Mouse (Mus musculus) heart, postnatal 10 days (tissue): ENCODE data around the gene Dnah12. TPM values are rescaled to one million over a fixed set of nuclear protein-coding genes. Genes with fewer than 3 reads are reported as not detected.
"Not testable (repeated sequence)": the region's sequence is repeated elsewhere in the genome, so short reads cannot be mapped to it uniquely, and the experiment has no call there.

ENCODE experiments used
- DNase-seq, 2 experiments: peaks; one replicate each; pipeline ENCODE4 v3.0.0; 2021
- intact Hi-C: fragments of 180-260 bp; cut with DNase I; formaldehyde crosslinking; loops from one replicate; pipeline ENCODE4 v1.15.1; 2025
- total RNA-seq, 2 experiments: library from RNA; stranded (reverse); gene quantifications; 2 replicates each; pipeline ENCODE4 v1.2.3; 2021

The Dnah12 gene
- total RNA-seq, 2 experiments from 2014 or later, result 0.05 TPM

DNA sequence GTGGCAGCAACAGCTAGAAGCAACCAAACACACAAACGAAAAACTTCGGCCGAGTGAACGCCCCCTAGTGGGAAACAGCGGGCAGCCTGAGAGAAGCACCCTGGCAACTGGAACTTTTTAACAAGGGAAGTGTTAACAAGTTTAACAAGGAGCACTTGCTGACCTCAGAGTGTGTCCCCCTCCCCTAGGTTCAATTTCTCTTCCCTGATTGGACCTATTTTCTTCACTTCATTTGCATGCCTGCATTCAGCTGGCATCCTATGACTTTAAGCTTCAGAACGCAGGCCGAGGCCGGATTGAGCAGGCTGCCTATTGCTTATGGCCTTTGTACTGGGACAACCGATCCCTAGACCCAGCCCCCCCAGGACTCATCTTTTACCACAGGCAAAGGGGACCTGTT, 174.3 kb downstream of the Dnah12 start:
- intact Hi-C loops, result no loop called here
- no peak for DNase-seq

DNA sequence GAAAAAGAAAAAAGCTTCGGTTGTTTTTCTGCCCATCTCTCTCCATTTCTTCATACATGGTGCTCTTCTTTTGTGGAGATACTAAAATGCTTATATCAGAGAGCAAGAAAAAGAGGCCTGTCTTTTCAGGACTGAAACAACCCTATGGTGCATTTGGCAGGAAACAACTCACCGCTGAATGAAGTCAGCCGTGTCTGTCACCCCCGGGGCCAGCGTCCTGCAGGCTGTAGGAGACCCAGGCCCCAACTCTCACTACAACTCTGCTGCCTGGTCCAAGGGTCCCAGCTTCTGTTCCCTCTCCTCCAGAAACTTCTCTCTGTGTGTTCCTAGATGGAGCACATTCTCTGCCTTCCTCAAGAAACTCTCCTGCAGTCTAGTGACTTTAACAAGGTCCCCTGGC, 175.2 kb downstream of the Dnah12 start:
- DNase-seq, result no peak
- intact Hi-C loops, result no loop called here

DNA sequence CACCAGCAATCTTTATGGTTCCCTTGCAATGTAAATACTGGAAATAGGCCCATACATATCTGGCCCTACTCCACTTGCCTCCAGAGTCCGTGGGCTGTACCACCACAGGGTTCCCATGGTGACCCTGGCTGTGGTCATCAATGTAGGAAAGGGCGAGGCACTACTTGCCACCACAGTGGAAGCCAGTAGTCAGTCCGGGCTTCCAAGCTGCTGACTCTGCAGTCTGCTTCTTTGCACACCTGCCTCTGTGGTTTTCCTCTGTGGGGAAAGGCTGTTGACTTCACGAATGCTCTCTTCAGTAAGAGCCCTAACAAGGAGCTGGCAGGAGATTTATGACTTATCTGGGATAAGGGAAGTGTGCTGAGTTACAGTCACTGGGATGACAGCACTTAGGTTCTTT, 185.7 kb downstream of the Dnah12 start:
- intact Hi-C loops, result no loop called here
- no peak for DNase-seq

DNA sequence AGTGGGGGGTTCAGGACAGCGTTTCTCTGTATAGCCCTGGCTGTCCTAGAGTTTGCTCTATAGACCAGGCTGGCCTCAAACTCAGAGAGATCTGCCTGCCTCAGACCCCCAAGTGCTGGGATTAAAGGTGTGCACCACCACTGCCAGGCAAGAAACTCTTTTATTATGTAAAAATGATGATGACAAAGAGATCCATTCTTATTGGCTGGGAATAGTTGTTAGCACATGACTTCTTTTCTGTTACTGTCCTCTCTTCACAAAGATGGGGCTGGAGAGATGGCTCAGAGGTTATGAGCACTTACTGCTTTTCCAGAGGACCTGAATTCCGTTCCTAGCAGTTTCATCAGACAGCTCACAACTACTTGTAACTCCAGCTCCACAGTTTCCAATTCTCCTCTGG, 186.9 kb downstream of the Dnah12 start:
- no peak for DNase-seq
- intact Hi-C loops, result no loop called here

DNA sequence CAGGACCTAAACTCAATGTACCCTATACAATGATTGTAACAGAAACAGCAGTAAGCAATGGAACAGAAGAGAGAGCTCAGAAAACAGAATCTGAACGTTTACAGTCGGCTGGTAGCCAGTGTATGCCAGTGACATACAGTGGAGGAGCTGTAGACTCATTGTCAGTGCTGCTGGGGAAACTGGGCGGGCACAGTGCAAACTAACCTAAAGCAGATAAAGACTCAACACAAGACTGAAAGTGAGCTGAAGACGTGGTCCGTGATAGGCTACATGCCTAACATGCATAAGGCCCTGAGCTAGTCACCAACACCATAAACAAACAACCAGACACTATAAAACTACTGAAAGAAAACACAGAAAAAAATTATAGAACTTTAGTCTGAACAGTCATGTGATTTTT, 188.6 kb downstream of the Dnah12 start:
- intact Hi-C loops, result no loop called here

DNA sequence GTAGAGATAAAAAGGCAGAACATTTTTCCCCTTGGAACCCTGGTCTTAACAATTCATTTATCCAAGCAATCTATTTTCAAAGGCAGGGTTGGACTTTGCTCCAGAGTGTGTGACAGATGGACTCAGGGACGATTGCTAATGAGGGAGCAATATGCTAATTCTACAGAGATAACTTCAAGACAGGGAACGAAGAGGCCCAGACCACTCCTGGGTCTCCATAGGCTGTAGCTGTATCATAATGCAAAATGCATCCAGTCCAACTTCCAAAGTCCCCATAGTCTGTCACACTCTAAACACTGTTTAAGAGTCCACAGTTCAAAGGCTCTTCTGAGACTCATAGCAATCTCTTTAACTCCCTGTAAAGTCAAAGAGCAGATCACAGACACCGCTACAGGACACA, 194.2 kb downstream of the Dnah12 start:
- no peak for DNase-seq
- intact Hi-C loops, result no loop called here

More for the DNA sequence above, 188.6 kb downstream of the Dnah12 start:
- DNase-seq, result no peak

DNA sequence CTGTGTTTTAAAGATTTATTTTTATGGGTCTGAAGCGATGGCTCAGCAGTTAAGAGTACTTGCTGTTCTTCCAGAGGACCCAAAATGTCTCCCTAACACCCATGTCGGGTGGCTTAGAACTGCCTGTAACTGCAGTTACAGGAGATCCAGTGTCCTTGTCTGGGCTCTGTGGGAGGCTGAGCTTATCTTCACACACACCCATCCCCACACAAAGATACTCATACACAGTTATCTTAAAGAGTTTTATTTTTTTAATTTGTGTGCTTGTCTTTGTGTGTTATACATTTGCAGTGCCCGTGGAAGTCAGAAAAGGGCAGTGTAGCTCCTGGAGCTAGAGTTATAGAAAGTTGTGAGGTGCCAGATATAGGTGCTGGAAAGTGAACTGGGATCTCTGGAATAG, 197.7 kb downstream of the Dnah12 start:
- intact Hi-C loops, result no loop called here
- no peak for DNase-seq

DNA sequence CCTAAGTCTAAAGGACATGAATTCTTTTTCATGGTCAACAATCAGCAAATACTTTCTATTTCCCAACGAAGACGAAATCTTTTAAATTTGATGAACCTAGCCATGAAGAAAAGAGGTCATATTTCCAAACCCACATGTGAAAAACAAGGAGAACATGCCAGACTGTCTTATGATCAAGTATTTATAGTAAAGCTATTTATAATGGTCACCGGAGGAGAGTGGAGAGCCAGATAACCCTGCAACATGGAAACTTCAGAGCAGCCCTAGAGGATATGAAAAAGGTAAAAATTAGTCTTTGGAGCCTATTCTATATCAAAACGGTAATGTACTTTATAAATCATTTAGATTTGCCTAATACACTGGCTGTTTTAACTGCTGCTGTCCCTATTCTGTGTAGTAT, 201.3 kb downstream of the Dnah12 start, which contains the start of gene Asb14:
Asb14 (plus strand) TSS at position 166 of the 400 bp plus-strand sequence.
- intact Hi-C loops, result loop anchor here (2.0 kb wide), 1 partner anchor 36 kb away; no protein-coding TSS in a partner anchor

DNA sequence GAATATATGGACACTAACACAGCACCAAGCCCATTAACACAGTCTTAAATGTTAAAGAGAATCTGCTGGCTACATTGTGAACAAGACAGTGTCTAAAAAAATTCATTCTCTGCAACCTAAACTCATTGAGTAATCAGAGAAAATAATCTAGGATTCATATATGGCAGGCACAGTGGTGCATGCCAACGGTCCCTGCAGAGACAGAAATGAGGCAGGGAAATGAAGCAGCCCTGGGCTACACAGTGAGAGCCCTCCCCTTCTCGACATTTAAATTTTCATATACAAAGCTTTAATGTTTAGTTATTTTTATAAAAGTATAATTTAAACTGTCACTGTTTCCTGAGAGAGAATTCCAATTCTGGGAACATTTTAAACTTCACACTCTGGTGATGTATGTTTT, 206.4 kb downstream of the Dnah12 start:
- intact Hi-C loops, result no loop called here
- DNase-seq, result no peak

More for the DNA sequence above, 201.3 kb downstream of the Dnah12 start, which contains the start of gene Asb14:
- no peak for DNase-seq

DNA sequence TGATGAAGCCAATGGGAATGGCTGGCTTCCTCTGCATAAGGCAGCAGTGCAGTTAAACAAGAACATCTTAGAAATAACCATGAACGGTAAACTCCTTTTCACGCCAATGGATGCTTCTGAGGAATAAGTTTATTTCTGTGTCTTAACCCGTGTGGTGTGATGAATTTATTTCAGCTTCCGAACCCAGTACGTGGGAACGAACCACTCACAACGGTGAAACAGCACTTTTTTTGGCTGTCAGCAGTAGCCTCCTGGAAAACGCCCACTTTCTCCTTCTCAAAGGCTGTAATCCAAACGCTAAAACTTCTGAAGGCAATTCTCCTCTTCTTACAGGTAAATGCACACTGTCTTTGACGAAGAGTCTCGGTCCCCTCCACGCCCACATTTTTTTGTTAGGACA, 207.8 kb downstream of the Dnah12 start:
- intact Hi-C loops, result no loop called here
- no peak for DNase-seq

DNA sequence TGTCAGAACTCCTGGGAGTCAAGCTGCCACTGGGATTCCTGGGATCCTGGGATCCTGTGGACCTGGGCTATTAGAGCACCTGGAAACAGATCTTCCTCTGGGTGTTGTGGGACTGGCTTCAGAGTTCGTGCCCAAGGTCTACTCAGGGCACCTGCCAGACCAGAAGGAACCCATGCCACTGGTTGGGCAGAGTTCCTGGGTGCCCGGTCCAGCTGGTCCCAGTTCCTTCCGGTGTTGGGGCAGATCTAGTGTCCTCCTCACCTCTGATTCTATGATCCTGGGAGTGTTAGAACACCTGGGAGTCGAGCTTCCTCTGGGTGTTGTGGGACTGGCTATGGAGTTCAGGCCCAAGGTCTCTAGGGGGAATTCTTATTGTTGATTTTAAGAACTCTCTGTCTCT, 214.3 kb downstream of the Dnah12 start:
- intact Hi-C loops, result no loop called here
- DNase-seq, result no peak

DNA sequence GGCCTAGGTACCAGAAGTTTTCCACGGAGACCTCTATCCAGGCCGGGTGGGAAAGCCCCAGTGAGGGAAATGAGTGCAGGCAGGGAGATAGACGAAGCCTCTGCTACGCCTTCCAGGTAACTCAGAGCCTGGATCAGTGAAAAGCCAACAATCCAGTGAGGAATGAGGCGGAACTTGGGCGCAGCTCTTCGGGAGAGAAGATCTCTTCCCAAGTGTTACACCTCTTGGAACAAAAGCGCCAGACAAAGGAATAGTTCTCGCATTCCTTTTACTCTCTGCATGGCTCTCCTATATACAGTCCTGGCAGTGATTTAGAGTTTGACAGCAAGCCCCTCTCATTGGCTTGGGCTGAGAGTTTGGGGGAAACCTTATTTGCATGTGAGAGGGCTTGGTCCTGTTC, 217.4 kb downstream of the Dnah12 start:
- DNase-seq, intact Hi-C loops: not testable (repeated sequence)

DNA sequence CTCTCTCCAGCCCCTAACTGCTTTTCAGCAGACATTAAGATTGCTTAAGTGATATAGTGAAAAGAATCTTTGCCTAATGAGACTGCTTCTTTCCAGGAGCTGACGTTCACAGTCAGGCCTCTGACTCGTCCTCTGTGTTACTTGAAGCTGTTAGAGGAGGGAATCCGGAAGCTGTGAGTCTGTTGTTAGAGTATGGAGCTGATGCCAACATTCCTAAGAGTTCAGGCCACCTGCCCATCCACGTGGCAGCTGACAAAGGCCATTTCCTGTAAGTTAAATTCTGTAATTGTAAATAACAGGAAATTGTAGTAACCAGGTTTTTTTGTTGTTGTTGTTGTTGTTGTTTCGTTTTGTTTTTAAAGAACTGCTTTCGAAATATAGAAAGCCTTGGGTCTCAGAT, 218.1 kb downstream of the Dnah12 start:
- intact Hi-C loops, result no loop called here
- peak; percentile 37 to 43 for DNase-seq

DNA sequence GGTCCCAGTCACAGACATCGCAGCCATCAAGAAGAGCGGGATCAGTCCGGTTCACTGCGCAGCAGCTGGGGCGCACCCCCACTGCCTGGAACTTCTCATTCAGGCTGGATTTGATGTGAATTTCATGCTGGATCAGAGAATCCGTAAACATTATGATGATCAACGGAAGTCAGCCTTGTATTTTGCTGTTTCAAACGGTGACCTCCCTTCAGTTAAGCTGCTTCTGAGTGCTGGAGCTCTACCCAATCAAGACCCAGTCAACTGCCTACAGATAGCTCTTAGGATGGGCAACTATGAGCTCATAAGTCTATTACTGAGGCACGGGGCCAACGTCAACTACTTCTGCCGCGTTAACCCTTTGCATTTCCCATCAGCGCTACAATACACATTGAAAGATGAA, 218.8 kb downstream of the Dnah12 start:
- intact Hi-C loops, result no loop called here
- no peak for DNase-seq

DNA sequence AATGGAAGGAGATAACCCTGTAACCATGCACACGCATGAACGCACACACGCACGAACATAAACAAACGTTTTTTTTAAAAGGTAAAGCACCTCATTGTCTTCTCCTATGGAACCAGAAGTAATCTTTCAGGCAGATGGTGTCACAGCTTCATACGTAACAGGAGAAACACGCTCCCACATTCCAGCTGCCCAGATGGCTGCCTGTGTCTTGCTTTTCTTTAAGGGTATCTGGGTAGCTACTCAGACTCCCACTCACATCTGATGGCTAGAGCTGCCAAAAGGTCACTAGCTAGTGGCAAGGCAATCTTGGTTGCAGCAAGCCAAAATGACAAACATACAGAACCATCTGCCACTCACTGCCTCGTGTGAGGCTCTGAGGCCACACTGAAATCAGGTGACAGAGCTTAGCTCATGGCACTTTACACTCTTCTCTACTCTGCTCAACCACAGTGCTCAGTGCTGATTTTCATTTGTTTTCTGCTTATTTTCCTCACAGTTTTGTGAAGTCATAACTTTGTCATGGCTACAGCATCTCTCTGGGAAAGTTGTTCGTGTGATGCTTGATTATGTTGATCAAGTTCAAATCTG, 220.7 kb downstream of the Dnah12 start:
- intact Hi-C loops, result no loop called here
- DNase-seq, result no peak

DNA sequence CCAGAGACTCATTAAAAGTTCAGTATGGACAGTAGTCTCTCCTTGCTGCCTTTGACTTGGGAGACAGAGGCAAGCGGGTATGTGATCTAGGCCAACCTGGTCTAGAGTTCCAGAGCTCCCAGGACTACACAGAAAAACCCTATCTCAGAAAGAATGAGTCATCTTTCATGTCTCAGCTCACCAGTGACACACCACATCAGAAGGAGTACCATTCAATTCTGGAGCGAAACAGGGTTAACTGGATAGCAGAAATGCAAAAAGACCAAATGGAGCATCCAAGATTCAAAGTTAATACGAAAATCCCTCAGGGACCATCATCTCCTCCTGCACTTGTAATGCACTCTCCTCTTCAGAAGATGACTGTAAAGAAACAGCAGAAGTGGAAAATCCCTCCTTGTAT, 226.2 kb downstream of the Dnah12 start:
- no peak for DNase-seq
- intact Hi-C loops, result loop anchor here (5.0 kb wide), 1 partner anchor 43 kb away; no protein-coding TSS in a partner anchor

DNA sequence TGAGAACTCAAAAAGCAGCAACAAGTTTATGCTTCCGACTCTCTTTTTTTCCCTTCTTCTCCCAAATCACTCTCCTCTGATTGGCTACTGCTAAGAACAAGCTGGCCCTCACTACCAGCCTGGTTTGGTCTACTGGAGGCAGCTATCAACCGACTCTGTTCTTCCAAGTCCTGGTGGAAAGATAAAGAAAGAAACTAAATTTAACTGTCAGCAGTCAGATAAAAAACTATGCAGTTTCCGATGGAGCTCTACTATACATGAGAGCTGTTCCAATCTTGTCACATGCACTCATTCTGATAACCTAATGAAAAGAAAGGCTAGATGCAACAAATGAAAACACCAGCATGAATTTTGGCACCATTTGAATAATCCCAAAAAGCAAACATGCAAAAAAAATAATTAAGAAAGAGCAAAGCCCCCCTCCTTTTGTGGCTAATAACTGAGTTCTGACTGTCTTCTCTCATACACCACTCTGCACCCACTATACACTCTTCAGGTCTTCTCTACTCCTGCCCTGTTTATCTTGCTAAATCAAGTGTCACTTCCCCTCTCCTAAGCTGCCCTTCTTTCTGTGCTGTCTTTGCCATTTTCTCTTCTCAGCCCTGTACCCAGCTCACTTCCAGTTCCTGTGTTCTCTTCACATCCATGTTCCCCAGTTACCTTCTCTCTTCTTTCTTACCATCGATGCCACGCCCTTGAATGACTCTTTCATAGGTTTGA, 230.8 kb downstream of the Dnah12 start:
- DNase-seq, result no peak
- intact Hi-C loops, result no loop called here

DNA sequence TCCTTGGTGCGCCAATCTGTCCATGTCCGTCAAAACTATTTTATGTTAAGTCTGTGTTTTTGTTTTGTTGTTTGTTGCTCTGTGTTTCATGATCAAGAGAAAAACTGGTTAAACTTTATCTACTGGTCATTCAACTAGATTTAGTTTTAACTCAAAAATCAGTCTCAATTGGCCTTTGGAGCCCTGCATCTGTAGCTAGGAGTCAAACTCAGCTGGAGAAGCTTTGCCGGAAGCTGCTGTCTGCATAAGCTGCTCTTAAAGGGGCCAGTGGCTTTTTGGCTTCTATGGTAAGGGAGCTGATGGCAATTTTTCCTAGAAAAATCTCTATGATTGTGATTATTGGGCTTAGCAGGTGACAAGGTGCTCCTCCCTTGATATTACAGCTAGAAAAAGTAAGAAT, 241.8 kb downstream of the Dnah12 start:
- intact Hi-C loops, result no loop called here
- DNase-seq, result no peak

DNA sequence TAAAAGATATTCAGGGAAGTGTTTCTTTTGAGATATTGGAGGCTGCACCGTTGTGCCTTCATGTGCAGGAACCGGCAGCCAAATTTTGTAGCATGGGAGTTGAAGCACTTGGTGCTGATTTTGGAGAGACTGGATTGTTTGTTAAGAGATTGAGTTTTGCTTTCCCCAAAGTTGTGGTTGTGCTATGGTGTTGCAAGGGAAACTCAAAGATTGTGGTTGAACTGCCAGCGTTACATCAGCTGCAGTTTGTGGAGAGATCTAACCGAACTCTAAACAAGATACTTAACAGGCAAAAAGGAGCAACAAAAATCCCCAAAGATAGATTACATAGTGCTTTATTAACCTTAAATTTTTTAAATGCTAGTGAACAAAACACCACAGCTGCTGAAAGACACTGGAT, 242.5 kb downstream of the Dnah12 start:
- intact Hi-C loops, result no loop called here
- DNase-seq, result no peak
